Mouse (Mus musculus) embryonic facial prominence, embryonic 10.5 days (tissue): ENCODE data around the gene Sorcs1. TPM values are rescaled to one million over a fixed set of nuclear protein-coding genes. Genes with fewer than 3 reads are reported as not detected.

ENCODE experiments used
- DNase-seq: peaks from one replicate; pipeline ENCODE4 v3.0.0-alpha.2; 2017; ENCODE audit warnings: low spot score
- H3K27ac ChIP-seq: fragments of 300-500 bp; sonication (generic); replicated peaks from 2 replicates; pipeline ENCODE4 v1.5.1; 2016; ENCODE audit warnings: mild to moderate bottlenecking
- H3K27me3 ChIP-seq: fragments of 300-500 bp; sonication (generic); replicated peaks from 2 replicates; pipeline ENCODE4 v1.6.1; 2016; ENCODE audit warnings: low read depth, mild to moderate bottlenecking; ENCODE audit not compliant: poor library complexity, severe bottlenecking
- H3K36me3 ChIP-seq: fragments of 300-500 bp; sonication (generic); replicated peaks from 2 replicates; pipeline ENCODE4 v1.6.1; 2016; ENCODE audit warnings: mild to moderate bottlenecking, moderate library complexity
- H3K4me1 ChIP-seq: fragments of 300-500 bp; sonication (generic); 2 replicates; pipeline ENCODE4 v1.6.1; 2016
- H3K4me3 ChIP-seq: fragments of 300-500 bp; sonication (generic); 2 replicates; pipeline ENCODE4 v1.5.1; 2016; ENCODE audit warnings: mild to moderate bottlenecking, moderate library complexity
- H3K9me3 ChIP-seq: fragments of 300-500 bp; sonication (generic); 2 replicates; pipeline ENCODE4 v1.6.1; 2016; ENCODE audit warnings: mild to moderate bottlenecking
- WGBS: fragments of 180-500 bp; shearing (Covaris S2); methylation state at CpG from one replicate; pipeline ENCODE4 v1.1.7; 2016; 5-methylcytosine and 5-hydroxymethylcytosine counted together
- polyA plus RNA-seq: library from polyadenylated mRNA; unstranded; fragments of >200 nt; fragmentation: Nextera tagmentation; extraction: Ambion mirVana; gene quantifications from 2 replicates; pipeline ENCODE4 v1.2.1, GENCODE M21; 2016

Gene Sorcs1
- polyA plus RNA-seq, 1 experiment from 2014 or later: 2.4 TPM

GRCm38 (mm10) chr19:50527835-50528234, 150.6 kb downstream of the Sorcs1 start:
- H3K4me3 ChIP-seq: no peak overlapping the region
- no peaks in the 10 kb centered on the region for H3K27me3 ChIP-seq
- no peaks in the 10 kb centered on the region for H3K4me1 ChIP-seq
- WGBS: 89% methylated on average over 3 of the region's 3 CpGs
- no peak overlapping the region for H3K27ac ChIP-seq
- DNase-seq: no peak
- no peaks in the 10 kb centered on the region for H3K36me3 ChIP-seq
- H3K9me3 ChIP-seq: no peaks in the 10 kb centered on the region

GRCm38 (mm10) chr19:50526094-50526493, 152.4 kb downstream of the Sorcs1 start:
- H3K4me1 ChIP-seq: no peaks in the 10 kb centered on the region
- H3K36me3 ChIP-seq: no peaks in the 10 kb centered on the region
- no peak overlapping the region for H3K27ac ChIP-seq
- WGBS: 86% methylated on average over 8 of the region's 8 CpGs
- no peak overlapping the region for H3K4me3 ChIP-seq
- no peak for DNase-seq
- no peaks in the 10 kb centered on the region for H3K27me3 ChIP-seq
- no peaks in the 10 kb centered on the region for H3K9me3 ChIP-seq

- Histone ChIP-seq H3K27ac (no peak overlapping the region), H3K4me1 (no peaks in the 10 kb centered on the region), H3K4me3 (no peak overlapping the region), H3K36me3 (no peaks in the 10 kb centered on the region), H3K27me3 (no peaks in the 10 kb centered on the region), H3K9me3 (no peaks in the 10 kb centered on the region)
- no peak for DNase-seq
- 84% methylated on average over 4 of the region's 4 CpGs for WGBS
These were observed 156.5 kb downstream of the Sorcs1 start for GRCm38 (mm10) chr19:50521943-50522342.

GRCm38 (mm10) chr19:50515059-50515673, 163.3 kb downstream of the Sorcs1 start:
- H3K27me3 ChIP-seq: no peaks in the 10 kb centered on the region
- no peak overlapping the region for H3K4me3 ChIP-seq
- 73% methylated on average over 10 of the region's 10 CpGs for whole genome bisulfite sequencing
- no peaks in the 10 kb centered on the region for H3K36me3 ChIP-seq
- no peak for DNase-seq
- H3K4me1 ChIP-seq: 0 out of 2 replicates have a peak, but pooled peaks cover 6% of the 10 kb centered on the region
- H3K27ac ChIP-seq: no peak overlapping the region
- H3K9me3 ChIP-seq: no peaks in the 10 kb centered on the region

- WGBS: 79% methylated on average over 8 of the region's 8 CpGs
- Histone ChIP-seq H3K4me3 (no peak overlapping the region), H3K36me3 (no peaks in the 10 kb centered on the region), H3K9me3 (no peaks in the 10 kb centered on the region), H3K27ac (no peak overlapping the region), H3K4me1 (0 out of 2 replicates have a peak, but pooled peaks cover 6% of the 10 kb centered on the region), H3K27me3 (no peaks in the 10 kb centered on the region)
- DNase-seq: no peak
These were observed 164.1 kb downstream of the Sorcs1 start for GRCm38 (mm10) chr19:50514309-50514830.

GRCm38 (mm10) chr19:50502816-50503215, 175.6 kb downstream of the Sorcs1 start:
- DNase-seq: no peak
- WGBS: 84% methylated on average over 1 of the region's 1 CpGs
- Histone ChIP-seq H3K4me3 (no peak overlapping the region), H3K4me1 (no peaks in the 10 kb centered on the region), H3K9me3 (no peaks in the 10 kb centered on the region), H3K27ac (no peak overlapping the region), H3K36me3 (no peaks in the 10 kb centered on the region), H3K27me3 (no peaks in the 10 kb centered on the region)

GRCm38 (mm10) chr19:50491121-50491520, 187.3 kb downstream of the Sorcs1 start:
- H3K4me3 ChIP-seq: no peak overlapping the region
- H3K27ac ChIP-seq: no peak overlapping the region
- H3K4me1 ChIP-seq: no peaks in the 10 kb centered on the region
- H3K36me3 ChIP-seq: no peaks in the 10 kb centered on the region
- DNase-seq: no peak
- H3K9me3 ChIP-seq: no peaks in the 10 kb centered on the region
- no peaks in the 10 kb centered on the region for H3K27me3 ChIP-seq
- 99% methylated on average over 3 of the region's 3 CpGs for WGBS

GRCm38 (mm10) chr19:50490721-50491120, 187.7 kb downstream of the Sorcs1 start:
- no peaks in the 10 kb centered on the region for H3K27me3 ChIP-seq
- H3K4me1 ChIP-seq: no peaks in the 10 kb centered on the region
- H3K36me3 ChIP-seq: no peaks in the 10 kb centered on the region
- no peaks in the 10 kb centered on the region for H3K9me3 ChIP-seq
- WGBS: 82% methylated on average over 2 of the region's 2 CpGs
- no peak overlapping the region for H3K27ac ChIP-seq
- no peak for DNase-seq
- H3K4me3 ChIP-seq: no peak overlapping the region

GRCm38 (mm10) chr19:50489786-50490185, 188.7 kb downstream of the Sorcs1 start:
- no peaks in the 10 kb centered on the region for H3K27me3 ChIP-seq
- no peak for DNase-seq
- no peak overlapping the region for H3K27ac ChIP-seq
- H3K9me3 ChIP-seq: no peaks in the 10 kb centered on the region
- no peak overlapping the region for H3K4me3 ChIP-seq
- no peaks in the 10 kb centered on the region for H3K4me1 ChIP-seq
- H3K36me3 ChIP-seq: no peaks in the 10 kb centered on the region
- WGBS: 82% methylated on average over 3 of the region's 3 CpGs

- peaks cover 3% of the 10 kb centered on the region for H3K4me1 ChIP-seq
- no peaks in the 10 kb centered on the region for H3K9me3 ChIP-seq
- no peak overlapping the region for H3K27ac ChIP-seq
- no peaks in the 10 kb centered on the region for H3K36me3 ChIP-seq
- 66% methylated on average over 6 of the region's 6 CpGs for WGBS
- H3K27me3 ChIP-seq: no peaks in the 10 kb centered on the region
- H3K4me3 ChIP-seq: no peak overlapping the region
- DNase-seq: no peak
These were observed 190.0 kb downstream of the Sorcs1 start for GRCm38 (mm10) chr19:50488421-50488820.

GRCm38 (mm10) chr19:50487768-50488167, 190.7 kb downstream of the Sorcs1 start:
- peaks cover 4% of the 10 kb centered on the region for H3K4me1 ChIP-seq
- H3K9me3 ChIP-seq: no peaks in the 10 kb centered on the region
- no peak overlapping the region for H3K27ac ChIP-seq
- no peak for DNase-seq
- no peak overlapping the region for H3K4me3 ChIP-seq
- no peaks in the 10 kb centered on the region for H3K27me3 ChIP-seq
- 38% methylated on average over 11 of the region's 11 CpGs for whole genome bisulfite sequencing
- H3K36me3 ChIP-seq: no peaks in the 10 kb centered on the region

GRCm38 (mm10) chr19:50486345-50486744, 192.1 kb downstream of the Sorcs1 start:
- DNase-seq: no peak
- H3K4me1 ChIP-seq: peaks cover 4% of the 10 kb centered on the region
- no peaks in the 10 kb centered on the region for H3K27me3 ChIP-seq
- WGBS: 90% methylated on average over 5 of the region's 5 CpGs
- no peaks in the 10 kb centered on the region for H3K36me3 ChIP-seq
- H3K4me3 ChIP-seq: no peak overlapping the region
- no peaks in the 10 kb centered on the region for H3K9me3 ChIP-seq
- no peak overlapping the region for H3K27ac ChIP-seq

GRCm38 (mm10) chr19:50476774-50477173, 201.7 kb downstream of the Sorcs1 start:
- Histone ChIP-seq H3K4me1 (no peaks in the 10 kb centered on the region), H3K4me3 (no peak overlapping the region), H3K9me3 (no peaks in the 10 kb centered on the region), H3K27ac (no peak overlapping the region), H3K27me3 (no peaks in the 10 kb centered on the region; the same call in 1 of the 2 replicates), H3K36me3 (no peaks in the 10 kb centered on the region)
- 84% methylated on average over 6 of the region's 6 CpGs for WGBS
- no peak for DNase-seq
